Mouse (Mus musculus): ENCODE data around the gene Mrpl58. TPM values are rescaled to one million over a fixed set of nuclear protein-coding genes. Genes with fewer than 3 reads are reported as not detected.
"Not testable (repeated sequence)": the region's sequence is repeated elsewhere in the genome, so short reads cannot be mapped to it uniquely, and the experiment has no call there.

Gene Mrpl58
- polyA plus RNA-seq, 1 experiment from 2014 or later, result 71.7 TPM

DNA sequence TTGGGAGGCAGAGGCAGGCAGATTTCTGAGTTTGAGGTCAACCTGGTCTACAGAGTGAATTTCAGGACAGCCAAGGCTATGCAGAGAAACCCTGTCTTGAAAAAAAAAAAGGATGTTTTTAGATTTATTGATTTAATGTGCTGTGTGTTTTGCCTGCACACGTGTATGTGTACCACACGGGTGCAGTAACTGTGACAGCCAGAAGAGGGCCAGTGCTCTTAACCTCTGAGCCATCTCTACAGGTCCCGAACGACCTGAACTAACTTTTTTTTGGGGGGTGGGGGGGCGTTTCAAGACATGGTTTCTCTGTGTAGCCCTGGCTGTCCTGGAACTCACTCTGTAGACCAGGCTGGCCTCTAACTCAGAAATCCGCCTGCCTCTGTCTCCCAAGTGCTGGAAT, 51.3 kb downstream of the Mrpl58 start:
- not testable (repeated sequence) for H3K9ac ChIP-seq (ENCODE audit: low read depth, low read length); ATAC-seq (ENCODE audit: low read depth); H3K27me3 ChIP-seq (ENCODE audit: control insufficient read depth, insufficient read depth, low read depth, low read length); H3K4me2 ChIP-seq (ENCODE audit: low read depth, low read length); H3K9me3 ChIP-seq (replicated peaks; ENCODE audit: control insufficient read depth, low read length); H3K4me3 ChIP-seq (ENCODE audit: low read depth, low read length); H3K27ac ChIP-seq (ENCODE audit: low read length); H3K36me3 ChIP-seq (ENCODE audit: control insufficient read depth, insufficient read depth); H3K4me1 ChIP-seq (ENCODE audit: control insufficient read depth, low read depth, low read length)
- WGBS (ENCODE audit: insufficient replicate concordance), result 75% methylated on average over 6 of the region's 6 CpGs

DNA sequence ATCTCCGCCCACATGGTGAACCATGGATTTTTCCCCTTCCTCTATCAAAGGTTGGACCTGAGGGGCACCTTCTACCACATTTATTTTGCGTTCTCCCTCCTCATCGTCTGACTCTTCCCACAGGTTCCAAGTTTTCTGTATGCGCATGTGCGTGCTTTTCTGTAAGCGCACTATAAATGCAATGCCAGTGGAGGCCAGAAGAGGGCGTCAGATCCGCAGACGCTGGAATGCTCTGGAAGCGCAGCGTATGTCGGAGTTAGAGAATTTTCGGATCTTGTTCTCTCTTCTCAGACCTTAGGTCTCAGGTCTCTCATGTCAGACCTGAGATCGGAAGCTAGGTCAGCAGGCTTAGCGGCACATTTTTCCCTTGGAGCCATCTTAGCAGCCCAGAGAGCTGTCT, 52.1 kb downstream of the Mrpl58 start:
- WGBS (ENCODE audit: insufficient replicate concordance), result 78% methylated on average over 15 of the region's 15 CpGs
- Histone ChIP-seq H3K36me3 (ENCODE audit: control insufficient read depth, insufficient read depth) (no peaks in the 10 kb centered on the region), H3K4me2 (ENCODE audit: low read depth, low read length) (no peak overlapping the region), H3K4me3 (ENCODE audit: low read depth, low read length) (no peak overlapping the region), H3K4me1 (ENCODE audit: control insufficient read depth, low read depth, low read length) (peaks cover 3% of the 10 kb centered on the region), H3K9ac (ENCODE audit: low read depth, low read length) (no peak overlapping the region), H3K27me3 (ENCODE audit: control insufficient read depth, insufficient read depth, low read depth, low read length) (no peaks in the 10 kb centered on the region), H3K27ac (ENCODE audit: low read length) (no peak overlapping the region), H3K9me3 (replicated peaks; ENCODE audit: control insufficient read depth, low read length) (no peaks in the 10 kb centered on the region; the same call in 1 of the 2 replicates)
- no peak for ATAC-seq (ENCODE audit: low read depth)

DNA sequence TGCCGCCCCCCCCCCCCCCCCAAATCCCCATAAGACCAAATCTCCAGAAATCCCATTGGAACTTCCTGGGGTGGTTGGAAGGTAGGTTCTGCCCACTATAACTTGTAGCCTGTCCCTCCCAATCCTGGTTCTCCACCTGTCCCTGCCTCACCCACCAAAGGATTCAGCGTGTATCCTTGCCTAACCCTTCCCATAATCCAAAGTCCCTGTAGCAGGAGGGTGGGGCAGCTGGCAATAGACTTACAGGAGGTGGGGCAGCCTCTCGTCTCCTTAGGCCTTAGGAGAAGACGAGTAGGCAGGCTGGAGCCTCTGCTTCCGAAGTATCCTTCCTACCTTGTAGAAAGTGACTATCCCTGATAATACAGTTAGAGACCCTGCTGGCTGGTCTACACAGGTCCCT, 52.6 kb downstream of the Mrpl58 start:
- no peaks in the 10 kb centered on the region for H3K27me3 ChIP-seq (ENCODE audit: control insufficient read depth, insufficient read depth, low read depth, low read length)
- WGBS (ENCODE audit: insufficient replicate concordance), result 73% methylated on average over 5 of the region's 5 CpGs
- no peak overlapping the region for H3K4me2 ChIP-seq (ENCODE audit: low read depth, low read length)
- H3K9me3 ChIP-seq (replicated peaks; ENCODE audit: control insufficient read depth, low read length), result no peaks in the 10 kb centered on the region; the same call in 1 of the 2 replicates
- H3K9ac ChIP-seq (ENCODE audit: low read depth, low read length), result no peak overlapping the region
- peaks cover 3% of the 10 kb centered on the region for H3K4me1 ChIP-seq (ENCODE audit: control insufficient read depth, low read depth, low read length)
- no peak overlapping the region for H3K27ac ChIP-seq (ENCODE audit: low read length)
- H3K4me3 ChIP-seq (ENCODE audit: low read depth, low read length), result no peak overlapping the region
- no peaks in the 10 kb centered on the region for H3K36me3 ChIP-seq (ENCODE audit: control insufficient read depth, insufficient read depth)
- ATAC-seq (ENCODE audit: low read depth), result no peak

DNA sequence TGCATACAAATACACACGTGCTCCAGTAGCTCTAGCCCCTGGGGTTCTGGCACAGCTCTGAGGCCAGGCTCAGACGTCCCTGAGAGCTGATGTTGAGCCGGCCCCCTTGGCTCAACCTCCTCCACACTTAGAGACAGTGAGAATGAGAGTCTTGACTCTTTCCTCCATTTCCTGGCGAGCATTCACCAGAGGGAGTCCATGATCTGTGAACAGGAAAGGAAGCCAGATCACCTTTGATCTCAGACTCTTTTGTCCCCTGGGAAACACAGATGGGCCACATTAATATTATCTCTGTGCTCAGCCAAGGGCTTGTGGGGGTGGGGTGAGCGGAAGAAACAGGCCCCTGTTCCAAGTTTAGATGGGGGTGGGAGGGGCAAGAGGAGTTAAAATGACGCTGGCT, 53.9 kb downstream of the Mrpl58 start:
- H3K9ac ChIP-seq (ENCODE audit: low read depth, low read length), result no peak overlapping the region
- no peaks in the 10 kb centered on the region; the same call in 1 of the 2 replicates for H3K9me3 ChIP-seq (replicated peaks; ENCODE audit: control insufficient read depth, low read length)
- no peaks in the 10 kb centered on the region for H3K27me3 ChIP-seq (ENCODE audit: control insufficient read depth, insufficient read depth, low read depth, low read length)
- 41% methylated on average over 6 of the region's 6 CpGs for WGBS (ENCODE audit: insufficient replicate concordance)
- H3K36me3 ChIP-seq (ENCODE audit: control insufficient read depth, insufficient read depth), result no peaks in the 10 kb centered on the region
- peaks cover 3% of the 10 kb centered on the region for H3K4me1 ChIP-seq (ENCODE audit: control insufficient read depth, low read depth, low read length)
- H3K4me2 ChIP-seq (ENCODE audit: low read depth, low read length), result no peak overlapping the region
- no peak overlapping the region for H3K27ac ChIP-seq (ENCODE audit: low read length)
- ATAC-seq (ENCODE audit: low read depth), result peak; percentile 27
- H3K4me3 ChIP-seq (ENCODE audit: low read depth, low read length), result no peak overlapping the region

DNA sequence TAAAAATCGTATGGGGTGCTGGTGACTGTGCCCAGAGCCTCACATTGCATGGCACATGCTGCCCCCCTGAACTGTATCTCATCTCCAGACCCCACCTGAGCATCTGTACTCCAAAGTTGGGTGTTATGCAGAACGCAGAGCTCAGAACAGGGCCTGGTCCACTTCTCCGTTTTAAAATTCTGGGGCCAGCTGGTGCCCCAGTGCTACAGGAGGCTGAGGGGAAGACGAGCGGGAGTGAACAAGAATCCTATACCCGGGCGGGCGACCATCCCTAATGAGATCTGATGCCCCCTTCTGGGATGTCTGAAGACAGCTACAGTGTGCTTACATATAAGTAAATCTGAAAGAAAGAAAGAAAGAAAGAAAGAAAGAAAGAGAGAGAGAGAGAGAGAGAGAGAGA, 57.4 kb downstream of the Mrpl58 start:
- Histone ChIP-seq H3K27me3 (ENCODE audit: control insufficient read depth, insufficient read depth, low read depth, low read length) (no peaks in the 10 kb centered on the region), H3K27ac (ENCODE audit: low read length) (no peak overlapping the region), H3K9me3 (replicated peaks; ENCODE audit: control insufficient read depth, low read length) (no peaks in the 10 kb centered on the region), H3K4me1 (ENCODE audit: control insufficient read depth, low read depth, low read length) (no peaks in the 10 kb centered on the region; the same call in 1 of the 2 replicates), H3K4me3 (ENCODE audit: low read depth, low read length) (no peak overlapping the region), H3K4me2 (ENCODE audit: low read depth, low read length) (no peak overlapping the region), H3K36me3 (ENCODE audit: control insufficient read depth, insufficient read depth) (no peaks in the 10 kb centered on the region), H3K9ac (ENCODE audit: low read depth, low read length) (no peak overlapping the region)
- 23% methylated on average over 8 of the region's 8 CpGs for WGBS (ENCODE audit: insufficient replicate concordance)
- no peak for ATAC-seq (ENCODE audit: low read depth)

DNA sequence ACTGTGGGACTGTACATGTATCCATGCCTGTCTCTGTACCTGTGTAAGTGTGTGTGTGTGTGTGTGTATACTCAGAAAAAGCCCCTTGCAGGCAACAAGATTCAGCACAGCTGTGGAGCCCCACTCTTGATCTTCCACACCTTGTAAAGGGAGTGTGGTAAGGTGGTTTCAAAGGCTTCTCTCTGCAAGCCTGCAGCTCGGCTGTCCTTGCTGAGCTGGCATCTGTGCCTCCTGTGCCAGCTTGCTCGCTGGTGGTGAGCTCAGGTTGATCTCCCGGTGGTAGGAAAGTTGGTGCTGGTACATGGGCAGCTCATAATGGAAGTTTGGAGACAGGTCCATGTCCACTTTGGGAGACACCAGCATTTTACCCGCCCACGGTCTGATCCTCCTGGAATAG, 58.3 kb downstream of the Mrpl58 start:
- H3K27ac ChIP-seq (ENCODE audit: low read length), result no peak overlapping the region

More for the DNA sequence above, 58.3 kb downstream of the Mrpl58 start:
- no peak overlapping the region for H3K4me2 ChIP-seq (ENCODE audit: low read depth, low read length)
- ATAC-seq (ENCODE audit: low read depth), result no peak
- no peak overlapping the region for H3K4me3 ChIP-seq (ENCODE audit: low read depth, low read length)
- no peaks in the 10 kb centered on the region; the same call in 1 of the 2 replicates for H3K4me1 ChIP-seq (ENCODE audit: control insufficient read depth, low read depth, low read length)
- H3K9ac ChIP-seq (ENCODE audit: low read depth, low read length), result no peak overlapping the region
- WGBS (ENCODE audit: insufficient replicate concordance), result 47% methylated on average over 5 of the region's 5 CpGs
- no peaks in the 10 kb centered on the region for H3K9me3 ChIP-seq (replicated peaks; ENCODE audit: control insufficient read depth, low read length)
- no peaks in the 10 kb centered on the region for H3K27me3 ChIP-seq (ENCODE audit: control insufficient read depth, insufficient read depth, low read depth, low read length)
- no peaks in the 10 kb centered on the region for H3K36me3 ChIP-seq (ENCODE audit: control insufficient read depth, insufficient read depth)

Small RNA genes lying within 50 kb of the gene (microRNA-seq; reads per million reads assigned to microRNA genes)
- gene Mir3968, result 0.74 reads per million

Other genes with a start within 250 kb of the Mrpl58 start
- 78.8 and 88.7 TPM in 2 replicates for gene Slc9a3r1, start 240.4 kb upstream of the Mrpl58 start, polyA plus RNA-seq (2015; fragmentation: Nextera tagmentation; extraction: Ambion mirVana)
- gene Tmem104, start 216.3 kb upstream of the Mrpl58 start, polyA plus RNA-seq (2015; fragmentation: Nextera tagmentation; extraction: Ambion mirVana), result 5.9 and 6.4 TPM in 2 replicates
- gene Nat9, start 215.9 kb upstream of the Mrpl58 start, polyA plus RNA-seq (2015; fragmentation: Nextera tagmentation; extraction: Ambion mirVana), result 12.7 TPM in 2 replicates
- gene Grin2c, start 136.5 kb upstream of the Mrpl58 start, polyA plus RNA-seq (2015; fragmentation: Nextera tagmentation; extraction: Ambion mirVana), result 0.05 and 0.09 TPM in 2 replicates
- gene Fdxr, start 126.7 kb upstream of the Mrpl58 start, polyA plus RNA-seq (2015; fragmentation: Nextera tagmentation; extraction: Ambion mirVana), result 19.5 and 21.7 TPM in 2 replicates
- gene Fads6, start 106.1 kb upstream of the Mrpl58 start, polyA plus RNA-seq (2015; fragmentation: Nextera tagmentation; extraction: Ambion mirVana), result 4.4 and 4.5 TPM in 2 replicates
- gene Otop2, start 96.6 kb upstream of the Mrpl58 start, polyA plus RNA-seq (2015; fragmentation: Nextera tagmentation; extraction: Ambion mirVana), result not detected in 2 replicates
- 0.09 and 0.13 TPM in 2 replicates for gene Ush1g, start 81.7 kb upstream of the Mrpl58 start, polyA plus RNA-seq (2015; fragmentation: Nextera tagmentation; extraction: Ambion mirVana)
- 0.11 TPM in 1 of 2 replicates, not detected in the other for gene Otop3, start 69.0 kb upstream of the Mrpl58 start, polyA plus RNA-seq (2015; fragmentation: Nextera tagmentation; extraction: Ambion mirVana)
- gene Hid1, start 36.0 kb upstream of the Mrpl58 start, polyA plus RNA-seq (2015; fragmentation: Nextera tagmentation; extraction: Ambion mirVana), result 1.3 and 1.9 TPM in 2 replicates
- gene Cdr2l, start 21.8 kb upstream of the Mrpl58 start, polyA plus RNA-seq (2015; fragmentation: Nextera tagmentation; extraction: Ambion mirVana), result 0.95 and 1.3 TPM in 2 replicates
- gene Atp5h, start 16.2 kb downstream of the Mrpl58 start, polyA plus RNA-seq (2015; fragmentation: Nextera tagmentation; extraction: Ambion mirVana), result 482 and 528 TPM in 2 replicates
- 0.70 and 1.0 TPM in 2 replicates for gene Kctd2, start 16.4 kb downstream of the Mrpl58 start, polyA plus RNA-seq (2015; fragmentation: Nextera tagmentation; extraction: Ambion mirVana)
- 0.84 and 1.1 TPM in 2 replicates for gene Trim80, start 36.8 kb downstream of the Mrpl58 start, polyA plus RNA-seq (2015; fragmentation: Nextera tagmentation; extraction: Ambion mirVana)
- 0.21 and 0.51 TPM in 2 replicates for gene Slc16a5, start 58.7 kb downstream of the Mrpl58 start, polyA plus RNA-seq (2015; fragmentation: Nextera tagmentation; extraction: Ambion mirVana)
- 3.7 TPM in 2 replicates for gene Armc7, start 71.9 kb downstream of the Mrpl58 start, polyA plus RNA-seq (2015; fragmentation: Nextera tagmentation; extraction: Ambion mirVana)
- gene Nt5c, start 88.1 kb downstream of the Mrpl58 start, polyA plus RNA-seq (2015; fragmentation: Nextera tagmentation; extraction: Ambion mirVana), result 32.0 and 36.3 TPM in 2 replicates
- 190 and 209 TPM in 2 replicates for gene Jpt1, start 110.6 kb downstream of the Mrpl58 start, polyA plus RNA-seq (2015; fragmentation: Nextera tagmentation; extraction: Ambion mirVana)
- gene Sumo2, start 132.5 kb downstream of the Mrpl58 start, polyA plus RNA-seq (2015; fragmentation: Nextera tagmentation; extraction: Ambion mirVana), result 270 and 312 TPM in 2 replicates
- gene Nup85, start 160.7 kb downstream of the Mrpl58 start, polyA plus RNA-seq (2015; fragmentation: Nextera tagmentation; extraction: Ambion mirVana), result 94.4 and 96.5 TPM in 2 replicates
- 47.6 and 49.5 TPM in 2 replicates for gene Mrps7, start 200.2 kb downstream of the Mrpl58 start, polyA plus RNA-seq (2015; fragmentation: Nextera tagmentation; extraction: Ambion mirVana)
- gene Gga3, start 200.3 kb downstream of the Mrpl58 start, polyA plus RNA-seq (2015; fragmentation: Nextera tagmentation; extraction: Ambion mirVana), result 7.9 TPM in 2 replicates
- 28.4 and 28.6 TPM in 2 replicates for gene Mif4gd, start 209.2 kb downstream of the Mrpl58 start, polyA plus RNA-seq (2015; fragmentation: Nextera tagmentation; extraction: Ambion mirVana)
- gene Slc25a19, start 224.5 kb downstream of the Mrpl58 start, polyA plus RNA-seq (2015; fragmentation: Nextera tagmentation; extraction: Ambion mirVana), result 8.7 and 8.8 TPM in 2 replicates

Data from liver, embryonic 16.5 days (tissue).